Mouse (Mus musculus): Measurements from ENCODE around the gene Hpse2.
A peak's percentile ranks its signal among the peaks of the same experiment; 100 is the strongest.

The Hpse2 gene

DNA sequence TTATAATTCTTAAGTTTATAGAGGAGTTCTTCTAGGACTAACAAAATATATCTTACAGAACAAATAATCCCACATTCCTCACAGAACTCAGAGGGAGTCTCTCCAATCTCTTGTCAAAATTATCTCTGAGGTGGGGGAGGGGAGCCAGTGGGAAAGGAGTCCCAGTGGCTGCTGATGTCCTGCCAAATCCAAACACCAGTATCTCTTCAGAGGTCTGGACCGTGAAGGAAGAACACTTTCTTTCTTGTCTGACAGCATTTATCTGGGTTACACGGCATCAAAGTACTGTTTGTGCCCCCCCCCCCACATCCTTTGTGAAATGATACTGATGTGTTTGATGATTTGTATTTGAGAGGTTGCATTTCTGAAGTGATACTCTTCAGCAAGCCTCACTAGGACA is 213.3 kb downstream of the Hpse2 start:
- DNase-seq (ENCODE audit: extremely low spot score), result no peak

DNA sequence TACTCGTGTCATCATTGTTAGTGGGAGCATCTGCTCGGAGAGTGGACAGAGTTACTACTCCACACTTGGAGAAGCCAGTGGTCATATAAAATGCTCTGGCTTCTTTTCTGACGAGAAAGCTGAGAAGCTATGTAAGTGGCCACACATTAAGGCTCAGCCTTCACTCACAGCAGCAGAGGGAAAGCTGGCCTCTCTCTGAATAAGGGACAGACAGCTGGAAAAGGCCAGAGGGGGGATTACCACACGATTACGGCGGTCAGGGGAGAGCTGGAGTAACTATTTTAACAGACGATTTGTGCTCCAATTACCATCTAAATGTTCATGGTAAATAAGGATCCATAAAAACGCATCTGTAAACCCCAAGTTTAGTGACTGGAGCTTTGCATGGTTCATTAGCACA is 232.1 kb downstream of the Hpse2 start:
- no peak for DNase-seq (ENCODE audit: extremely low spot score)

- DNase-seq (ENCODE audit: extremely low spot score), result no peak
These were observed 232.6 kb downstream of the Hpse2 start for GRCm38 (mm10) chr19:43155582-43155981.

DNA sequence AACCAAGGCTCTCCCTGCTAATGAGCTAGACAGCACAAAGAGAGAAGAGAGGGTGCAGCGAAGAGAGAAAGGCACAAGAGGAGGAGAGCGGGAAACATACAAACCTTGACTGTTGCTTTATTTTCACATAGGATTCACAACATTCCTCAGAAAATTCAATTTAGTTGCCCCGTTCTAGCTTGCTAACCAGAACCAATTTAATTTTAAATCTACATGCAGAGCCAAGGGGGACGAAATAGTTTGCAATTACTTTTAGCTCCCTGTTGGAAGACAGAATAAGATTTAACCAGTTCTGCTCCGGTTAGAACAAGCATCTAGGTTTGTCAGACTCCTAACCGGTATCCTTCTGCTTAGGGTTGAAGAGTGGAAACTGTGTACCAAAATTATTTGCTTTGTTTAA is 240.3 kb downstream of the Hpse2 start:
- no peak for DNase-seq (ENCODE audit: extremely low spot score)

DNA sequence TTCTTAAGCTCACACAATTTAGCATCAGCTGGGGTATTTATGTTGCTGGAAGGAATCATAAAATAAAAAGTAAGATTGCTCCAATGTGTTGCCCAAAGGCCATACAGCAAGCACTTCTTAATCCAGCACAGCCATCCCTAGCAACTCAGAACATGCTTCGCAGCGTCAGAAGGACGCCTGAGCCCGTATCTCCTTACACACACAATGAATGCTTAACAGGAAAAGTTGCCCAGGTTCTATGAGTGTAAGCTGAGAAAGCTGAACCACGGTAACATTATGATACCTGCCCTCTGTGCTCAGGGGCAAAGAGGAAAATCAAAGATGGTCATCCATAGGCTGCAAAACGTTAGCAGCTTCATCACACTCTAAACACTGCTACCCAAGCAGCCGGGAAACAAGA is 241.3 kb downstream of the Hpse2 start:
- DNase-seq (ENCODE audit: extremely low spot score), result no peak

- DNase-seq (ENCODE audit: extremely low spot score), result no peak
These were observed 246.5 kb downstream of the Hpse2 start for GRCm38 (mm10) chr19:43141646-43142045.

DNA sequence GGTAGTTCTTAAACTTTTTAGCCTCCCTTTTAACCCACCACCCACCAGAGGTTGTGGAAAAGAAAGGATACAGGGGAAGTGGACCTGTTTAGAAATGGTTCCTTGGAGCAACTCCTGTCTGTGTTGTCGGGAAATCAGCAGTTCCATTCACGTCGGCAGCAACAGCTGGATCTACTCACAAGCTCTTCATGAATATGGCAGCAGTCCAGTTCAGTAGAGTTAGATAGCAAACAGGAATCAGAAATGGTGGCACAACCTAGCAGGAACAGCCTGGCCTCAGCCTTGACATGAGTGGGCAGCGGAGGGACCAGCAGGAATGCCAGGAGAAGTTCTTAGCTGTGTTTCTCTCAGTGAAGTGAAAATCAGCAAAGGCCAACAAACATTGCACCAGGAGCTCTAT is 278.4 kb downstream of the Hpse2 start:
- DNase-seq (ENCODE audit: extremely low spot score), result no peak

GRCm38 (mm10) chr19:43096915-43097314 is 291.2 kb downstream of the Hpse2 start:
- no peak for DNase-seq (ENCODE audit: extremely low spot score)

GRCm38 (mm10) chr19:43087216-43087615 is 300.9 kb downstream of the Hpse2 start:
- DNase-seq (ENCODE audit: extremely low spot score), result no peak

- no peak for DNase-seq (ENCODE audit: extremely low spot score)
These were observed 324.0 kb downstream of the Hpse2 start for GRCm38 (mm10) chr19:43064155-43064554.

GRCm38 (mm10) chr19:43044506-43044905 is 343.6 kb downstream of the Hpse2 start:
- DNase-seq (ENCODE audit: extremely low spot score), result no peak

DNA sequence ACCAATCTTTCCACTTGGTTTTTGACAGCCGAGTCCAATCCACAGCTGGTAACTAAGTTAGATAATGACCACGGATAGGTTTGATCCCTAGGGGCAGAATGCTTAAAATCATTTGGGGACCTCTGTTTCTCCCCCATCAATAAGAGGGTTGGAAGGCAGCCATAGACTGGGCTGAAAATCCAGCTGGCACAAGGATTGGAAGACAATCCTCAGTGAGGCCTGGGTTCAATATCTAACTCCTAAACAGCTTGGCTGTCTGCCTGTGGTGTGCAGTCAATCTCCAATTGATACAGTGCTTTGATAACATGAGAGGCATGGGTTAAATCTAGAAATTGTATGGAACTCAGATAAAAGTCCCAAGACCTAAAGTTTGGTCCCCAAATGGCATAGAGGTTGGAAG is 345.4 kb downstream of the Hpse2 start:
- DNase-seq (ENCODE audit: extremely low spot score), result no peak

DNA sequence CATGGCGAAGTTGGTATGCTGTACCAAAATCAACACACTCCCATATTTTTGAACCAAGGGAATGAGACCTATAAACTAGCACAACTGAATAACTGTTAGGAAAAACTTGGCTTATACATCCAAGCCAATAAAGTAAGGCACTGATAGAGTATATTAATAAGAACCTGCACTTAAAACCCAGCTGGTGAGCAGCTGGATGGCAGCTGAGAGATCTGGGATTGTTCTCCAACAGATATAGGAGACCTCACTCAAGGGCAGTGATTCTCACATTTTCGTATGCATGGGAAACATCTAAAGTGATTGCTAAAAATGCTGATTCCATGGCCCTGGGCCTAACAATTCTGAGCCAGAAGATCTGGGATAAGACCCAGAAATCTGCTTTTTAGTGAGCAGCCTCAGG is 345.9 kb downstream of the Hpse2 start:
- DNase-seq (ENCODE audit: extremely low spot score), result no peak

- no peak for DNase-seq (ENCODE audit: extremely low spot score)
These were observed 351.8 kb downstream of the Hpse2 start for GRCm38 (mm10) chr19:43036381-43036780.

GRCm38 (mm10) chr19:43027305-43027704 is 360.9 kb downstream of the Hpse2 start:
- DNase-seq (ENCODE audit: extremely low spot score), result peak; percentile 37

GRCm38 (mm10) chr19:43022611-43023173 is 365.5 kb downstream of the Hpse2 start:
- DNase-seq (ENCODE audit: extremely low spot score), result no peak

- DNase-seq (ENCODE audit: extremely low spot score), result no peak
These were observed 369.4 kb downstream of the Hpse2 start for GRCm38 (mm10) chr19:43018792-43019191.

DNA sequence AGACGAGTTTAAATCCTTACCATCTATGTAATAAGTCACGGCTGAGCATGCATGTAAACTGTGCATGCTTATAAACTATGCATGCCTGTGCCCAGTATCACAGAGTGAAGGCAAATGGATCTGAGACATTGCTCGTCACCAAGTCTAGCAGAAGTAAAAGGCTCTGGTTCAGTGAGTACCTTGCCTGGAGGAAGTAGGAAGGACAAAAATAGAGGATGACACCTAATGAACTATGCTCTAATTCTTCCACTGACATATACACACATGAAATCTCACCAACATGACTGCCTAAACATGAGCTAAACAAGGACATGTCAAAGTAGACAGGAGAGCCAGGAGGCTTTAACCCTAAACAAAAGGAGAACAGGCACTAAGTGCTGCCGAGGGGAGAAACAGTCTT is 391.7 kb downstream of the Hpse2 start:
- no peak for DNase-seq (ENCODE audit: extremely low spot score)

DNA sequence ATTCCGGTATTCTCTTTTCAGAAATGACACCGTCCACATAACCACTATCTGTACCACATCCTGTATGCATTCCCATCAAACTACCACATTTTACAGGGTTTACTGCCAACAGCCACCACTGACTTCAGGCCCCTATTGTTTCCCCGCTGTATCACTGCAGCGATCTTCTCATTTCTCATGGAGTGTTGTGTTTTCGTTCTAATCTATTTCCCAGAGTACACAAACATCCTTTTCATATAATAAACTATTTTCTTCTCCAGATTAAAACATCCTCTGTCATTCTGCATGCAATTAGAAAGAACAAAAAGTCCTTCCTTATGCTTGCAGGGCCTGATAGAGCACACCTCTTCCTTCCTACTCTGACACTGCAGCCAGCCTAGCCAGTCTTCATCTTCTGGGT is 399.3 kb downstream of the Hpse2 start:
- DNase-seq (ENCODE audit: extremely low spot score), result no peak

- no peak for DNase-seq (ENCODE audit: extremely low spot score)
These were observed 401.8 kb downstream of the Hpse2 start for GRCm38 (mm10) chr19:42986315-42986701.

GRCm38 (mm10) chr19:42985372-42986314 is 402.5 kb downstream of the Hpse2 start:
- DNase-seq (ENCODE audit: extremely low spot score), result no peak

GRCm38 (mm10) chr19:42980537-42980936 is 407.6 kb downstream of the Hpse2 start:
- DNase-seq (ENCODE audit: extremely low spot score), result no peak

GRCm38 (mm10) chr19:42977938-42978337 is 410.2 kb downstream of the Hpse2 start:
- DNase-seq (ENCODE audit: extremely low spot score), result no peak
